Mouse (Mus musculus): ENCODE measurements around the gene Rhov. TPM values are rescaled to one million over a fixed set of nuclear protein-coding genes. Genes with fewer than 3 reads are reported as not detected.

The Rhov gene
- polyA plus RNA-seq, 1 experiment from 2014 or later = 0.44 TPM

DNA sequence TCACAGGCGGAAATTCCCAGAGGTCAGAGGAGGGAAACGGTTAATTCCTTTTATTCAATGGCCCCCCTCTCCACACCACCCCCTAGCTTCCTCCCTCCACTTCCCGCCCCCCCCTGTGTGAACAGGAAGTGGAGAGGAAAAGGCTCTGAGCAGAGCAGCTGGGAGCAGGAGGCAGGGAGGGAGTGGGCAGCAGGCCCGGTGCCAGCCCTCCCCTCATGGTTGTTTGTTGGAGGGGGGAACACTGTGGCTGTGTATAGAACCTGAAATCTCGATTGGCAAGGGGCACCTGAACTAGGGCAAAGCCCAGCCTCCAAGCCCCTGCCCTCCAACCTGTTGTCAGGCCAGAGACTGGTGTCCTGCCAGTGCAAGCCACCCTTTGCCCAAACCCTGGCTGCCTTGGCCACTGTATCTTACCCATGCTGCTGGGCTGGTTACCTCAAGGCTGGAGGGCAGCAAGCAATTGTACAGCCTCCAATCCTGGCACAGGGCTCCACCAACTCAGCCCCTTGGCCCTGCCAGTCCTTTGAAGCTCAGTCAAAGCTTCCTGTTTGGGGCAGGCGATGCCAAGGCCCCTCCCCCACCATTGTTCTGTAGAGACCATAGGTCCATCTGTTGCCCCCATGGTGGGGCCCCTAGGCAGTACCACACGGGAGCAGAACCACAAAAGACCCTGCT is 29.9 kb upstream of the Rhov start:
- peaks cover 22% of the 10 kb centered on the region for H3K36me3 ChIP-seq
- peak; percentile 50 for ATAC-seq (replicated peaks; ENCODE audit: insufficient number of reproducible peaks, insufficient read depth, low FRiP score, low read depth)
- H3K9ac ChIP-seq = peak overlapping the region; percentile 44
- H3K4me3 ChIP-seq = peak overlapping the region; percentile 29; the same call in 1 of the 2 replicates
- H3K4me2 ChIP-seq = peak overlapping the region; percentile 60
- H3K27me3 ChIP-seq = no peaks in the 10 kb centered on the region
- peaks cover 36% of the 10 kb centered on the region for H3K4me1 ChIP-seq (replicated peaks)
- peak overlapping the region; percentile 78 for H3K27ac ChIP-seq
- no peaks in the 10 kb centered on the region for H3K9me3 ChIP-seq (replicated peaks)
- 39% methylated on average over 7 of the region's 7 CpGs for WGBS

DNA sequence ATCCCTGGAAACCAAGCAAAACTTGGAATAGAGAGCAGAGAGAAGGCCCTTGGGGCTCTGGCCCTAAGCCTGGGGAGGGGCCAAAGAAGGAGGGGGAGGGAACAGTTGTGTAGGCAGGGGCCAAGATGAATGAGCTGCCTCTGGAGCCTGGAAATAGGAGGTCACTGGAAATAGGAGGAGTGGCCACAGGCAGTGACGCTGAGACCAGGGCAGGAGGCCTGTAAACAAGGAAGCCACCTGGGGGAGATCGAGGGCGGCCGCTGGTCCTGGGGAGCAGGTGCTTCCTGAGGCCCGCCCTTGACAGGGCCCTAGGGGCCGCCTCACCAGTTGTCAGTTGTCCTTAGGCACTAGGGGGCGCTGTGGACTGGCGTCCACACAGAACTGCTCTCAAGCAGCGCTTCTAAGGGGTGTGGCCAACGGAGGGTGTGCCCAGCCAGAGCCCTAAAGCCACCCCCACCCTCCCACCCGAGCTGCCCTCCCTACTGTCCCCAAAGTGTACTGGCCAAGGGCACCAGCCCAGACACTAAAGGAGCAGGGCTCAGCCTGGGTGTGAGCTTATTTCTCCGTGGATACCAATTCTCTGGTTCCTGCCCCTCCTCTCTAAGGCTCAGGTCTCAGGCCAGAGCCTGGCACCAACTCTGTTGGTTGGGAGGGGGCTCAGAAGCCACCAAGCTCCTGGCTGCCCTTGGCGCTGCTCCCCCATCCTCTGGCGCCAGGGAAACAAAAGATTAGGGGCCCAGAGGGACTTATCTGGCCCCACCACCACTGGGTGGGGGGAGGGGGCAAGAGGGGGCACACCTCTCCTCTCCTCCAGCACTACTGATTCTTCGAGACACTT is 29.1 kb upstream of the Rhov start:
- Histone ChIP-seq H3K4me1 (replicated peaks) (peaks cover 36% of the 10 kb centered on the region), H3K4me2 (peak overlapping the region; percentile 60), H3K27ac (peak overlapping the region; percentile 78), H3K36me3 (peaks cover 26% of the 10 kb centered on the region), H3K4me3 (peak overlapping the region; percentile 29), H3K27me3 (no peaks in the 10 kb centered on the region), H3K9me3 (replicated peaks) (no peaks in the 10 kb centered on the region), H3K9ac (peak overlapping the region; percentile 44)
- WGBS = 3% methylated on average over 15 of the region's 15 CpGs
- ATAC-seq (replicated peaks; ENCODE audit: insufficient number of reproducible peaks, insufficient read depth, low FRiP score, low read depth) = peak; percentile 90

DNA sequence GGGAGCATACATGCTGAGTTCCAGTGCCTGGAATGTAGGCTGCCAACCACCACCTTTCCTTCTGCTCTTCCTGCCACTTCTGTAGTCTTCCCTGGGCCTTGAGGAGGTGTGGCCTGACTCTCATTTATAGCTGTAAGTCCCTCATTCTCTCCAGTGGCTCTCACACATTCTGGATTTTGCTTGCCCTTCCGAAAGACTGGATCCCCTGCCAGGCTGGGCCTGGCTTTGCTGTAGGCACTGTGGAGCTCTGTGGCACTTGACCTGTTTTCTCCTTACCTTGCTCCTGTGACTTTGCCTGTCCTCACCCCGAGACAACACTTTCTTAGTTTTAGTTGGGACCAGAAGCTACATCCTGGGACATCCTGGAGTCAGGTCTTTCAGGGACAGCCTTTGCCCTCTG is 27.8 kb upstream of the Rhov start:
- peak overlapping the region; percentile 78 for H3K27ac ChIP-seq
- H3K4me3 ChIP-seq = no peak overlapping the region
- WGBS = 80% methylated on average over 2 of the region's 2 CpGs
- no peaks in the 10 kb centered on the region for H3K27me3 ChIP-seq
- H3K9ac ChIP-seq = no peak overlapping the region
- H3K36me3 ChIP-seq = peaks cover 37% of the 10 kb centered on the region
- no peaks in the 10 kb centered on the region for H3K9me3 ChIP-seq (replicated peaks)
- H3K4me1 ChIP-seq (replicated peaks) = peaks cover 31% of the 10 kb centered on the region
- no peak overlapping the region for H3K4me2 ChIP-seq
- ATAC-seq (replicated peaks; ENCODE audit: insufficient number of reproducible peaks, insufficient read depth, low FRiP score, low read depth) = no peak

DNA sequence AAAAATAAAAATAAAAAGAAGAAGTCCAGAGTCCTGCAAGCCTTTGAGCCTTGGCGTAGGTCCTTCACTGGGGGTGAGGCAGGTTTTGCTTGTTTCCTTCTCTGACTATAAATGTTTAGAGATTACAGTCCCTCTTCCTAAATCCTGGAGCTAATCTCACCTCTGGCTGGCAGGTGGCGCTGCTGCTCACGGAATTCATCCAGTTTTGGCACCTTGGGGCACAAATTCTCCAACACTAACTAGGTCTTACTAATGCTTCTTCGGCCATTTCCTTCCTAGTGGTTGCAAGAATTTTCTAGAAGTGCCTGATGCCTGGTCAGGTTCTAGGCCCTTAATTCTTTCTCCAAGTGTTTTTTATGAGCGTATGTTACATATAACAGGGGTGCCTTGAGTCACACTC is 27.3 kb upstream of the Rhov start:
- Histone ChIP-seq H3K4me3 (no peak overlapping the region), H3K4me1 (replicated peaks) (peaks cover 31% of the 10 kb centered on the region), H3K36me3 (peaks cover 42% of the 10 kb centered on the region), H3K9ac (no peak overlapping the region), H3K27me3 (no peaks in the 10 kb centered on the region), H3K27ac (peak overlapping the region; percentile 78), H3K4me2 (no peak overlapping the region), H3K9me3 (replicated peaks) (no peaks in the 10 kb centered on the region)
- 42% methylated on average over 5 of the region's 5 CpGs for WGBS
- no peak for ATAC-seq (replicated peaks; ENCODE audit: insufficient number of reproducible peaks, insufficient read depth, low FRiP score, low read depth)

DNA sequence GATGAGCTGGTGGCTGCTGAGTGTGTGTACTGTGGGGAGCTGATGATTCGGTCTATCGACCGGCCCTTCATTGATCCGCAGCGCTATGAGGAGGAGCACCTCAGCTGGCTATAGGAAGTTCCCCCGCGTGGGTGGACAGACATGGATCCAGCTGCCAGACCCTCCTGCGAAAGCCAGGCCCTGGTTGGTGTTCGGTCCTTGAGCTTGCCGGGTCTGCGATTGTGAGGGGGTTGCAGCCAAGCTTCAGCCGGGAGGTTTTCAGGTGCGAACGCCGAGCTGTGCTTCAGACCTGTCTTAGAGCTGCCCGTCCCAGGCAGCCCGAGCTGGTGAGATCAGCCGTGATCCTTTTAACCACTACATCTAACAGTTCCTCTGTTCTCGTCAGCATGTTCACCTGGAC is 26.4 kb upstream of the Rhov start:
- Histone ChIP-seq H3K4me2 (no peak overlapping the region), H3K27ac (no peak overlapping the region), H3K36me3 (peaks cover 50% of the 10 kb centered on the region), H3K9me3 (replicated peaks) (no peaks in the 10 kb centered on the region), H3K9ac (no peak overlapping the region), H3K27me3 (no peaks in the 10 kb centered on the region), H3K4me3 (no peak overlapping the region), H3K4me1 (replicated peaks) (peaks cover 31% of the 10 kb centered on the region)
- WGBS = 92% methylated on average over 19 of the region's 19 CpGs
- no peak for ATAC-seq (replicated peaks; ENCODE audit: insufficient number of reproducible peaks, insufficient read depth, low FRiP score, low read depth)

DNA sequence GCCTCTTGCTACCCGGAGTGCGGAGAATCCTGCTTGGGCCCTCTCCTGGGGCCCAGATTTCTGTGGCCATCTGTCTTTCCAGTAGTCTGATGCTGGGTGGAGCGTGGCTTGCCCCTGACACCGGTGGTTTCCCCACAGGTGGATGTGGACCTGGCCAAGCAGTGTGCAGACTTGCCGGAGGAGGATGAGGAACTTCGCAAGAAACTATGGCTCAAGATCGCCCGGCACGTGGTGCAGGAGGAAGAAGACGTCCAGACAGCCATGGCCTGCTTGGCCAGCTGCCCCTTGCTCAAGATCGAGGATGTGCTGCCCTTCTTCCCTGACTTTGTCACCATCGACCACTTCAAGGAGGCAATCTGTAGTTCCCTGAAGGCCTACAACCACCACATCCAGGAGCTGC is 25.7 kb upstream of the Rhov start:
- peaks cover 58% of the 10 kb centered on the region for H3K36me3 ChIP-seq
- peaks cover 31% of the 10 kb centered on the region for H3K4me1 ChIP-seq (replicated peaks)
- ATAC-seq (replicated peaks; ENCODE audit: insufficient number of reproducible peaks, insufficient read depth, low FRiP score, low read depth) = no peak
- no peaks in the 10 kb centered on the region for H3K27me3 ChIP-seq
- H3K4me3 ChIP-seq = no peak overlapping the region
- H3K27ac ChIP-seq = no peak overlapping the region
- H3K9me3 ChIP-seq (replicated peaks) = no peaks in the 10 kb centered on the region
- no peak overlapping the region for H3K4me2 ChIP-seq
- 89% methylated on average over 12 of the region's 12 CpGs for WGBS
- no peak overlapping the region for H3K9ac ChIP-seq

DNA sequence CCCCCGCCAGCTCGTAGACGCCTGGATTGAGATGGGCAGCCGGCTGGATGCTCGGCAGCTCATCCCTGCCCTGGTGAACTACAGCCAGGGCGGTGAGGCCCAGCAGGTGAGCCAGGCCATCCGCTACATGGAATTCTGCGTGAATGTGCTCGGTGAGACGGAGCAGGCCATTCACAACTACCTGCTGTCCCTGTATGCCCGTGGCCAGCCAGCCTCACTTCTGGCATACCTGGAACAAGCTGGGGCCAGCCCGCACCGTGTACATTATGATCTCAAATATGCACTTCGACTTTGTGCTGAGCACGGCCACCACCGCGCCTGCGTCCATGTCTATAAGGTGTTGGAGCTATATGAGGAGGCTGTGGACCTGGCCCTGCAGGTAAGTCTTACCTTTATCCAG is 23.3 kb upstream of the Rhov start:
- peaks cover 16% of the 10 kb centered on the region for H3K4me1 ChIP-seq (replicated peaks)
- peaks cover 71% of the 10 kb centered on the region for H3K36me3 ChIP-seq
- H3K9ac ChIP-seq = no peak overlapping the region
- no peaks in the 10 kb centered on the region for H3K27me3 ChIP-seq
- H3K27ac ChIP-seq = no peak overlapping the region
- 94% methylated on average over 18 of the region's 18 CpGs for WGBS
- ATAC-seq (replicated peaks; ENCODE audit: insufficient number of reproducible peaks, insufficient read depth, low FRiP score, low read depth) = no peak
- no peak overlapping the region for H3K4me3 ChIP-seq
- H3K4me2 ChIP-seq = no peak overlapping the region
- no peaks in the 10 kb centered on the region for H3K9me3 ChIP-seq (replicated peaks)

DNA sequence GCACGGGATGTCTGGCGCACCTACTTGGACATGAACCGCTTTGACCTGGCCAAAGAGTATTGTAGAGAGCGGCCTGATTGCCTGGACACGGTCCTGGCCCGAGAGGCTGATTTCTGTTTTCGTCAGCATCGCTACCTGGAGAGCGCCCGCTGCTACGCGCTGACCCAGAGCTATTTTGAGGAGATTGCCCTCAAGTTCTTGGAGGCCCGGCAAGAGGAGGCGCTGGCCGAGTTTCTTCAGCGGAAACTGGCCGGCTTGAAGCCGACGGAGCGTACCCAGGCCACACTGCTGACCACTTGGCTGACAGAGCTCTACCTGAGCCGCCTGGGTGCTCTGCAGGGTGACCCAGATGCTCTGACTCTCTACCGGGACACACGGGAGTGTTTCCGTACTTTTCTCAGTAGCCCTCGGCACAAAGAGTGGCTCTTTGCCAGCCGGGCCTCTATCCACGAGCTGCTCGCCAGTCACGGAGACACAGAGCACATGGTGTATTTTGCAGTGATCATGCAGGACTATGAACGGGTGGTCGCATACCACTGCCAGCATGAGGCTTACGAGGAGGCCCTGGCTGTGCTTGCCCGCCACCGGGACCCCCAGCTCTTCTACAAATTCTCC is 22.8 kb upstream of the Rhov start:
- Histone ChIP-seq H3K27me3 (no peaks in the 10 kb centered on the region), H3K4me2 (no peak overlapping the region), H3K27ac (no peak overlapping the region), H3K9me3 (replicated peaks) (no peaks in the 10 kb centered on the region), H3K9ac (no peak overlapping the region), H3K4me3 (no peak overlapping the region), H3K4me1 (replicated peaks) (peaks cover 15% of the 10 kb centered on the region), H3K36me3 (peaks cover 70% of the 10 kb centered on the region)
- ATAC-seq (replicated peaks; ENCODE audit: insufficient number of reproducible peaks, insufficient read depth, low FRiP score, low read depth) = no peak
- 90% methylated on average over 34 of the region's 34 CpGs for WGBS

DNA sequence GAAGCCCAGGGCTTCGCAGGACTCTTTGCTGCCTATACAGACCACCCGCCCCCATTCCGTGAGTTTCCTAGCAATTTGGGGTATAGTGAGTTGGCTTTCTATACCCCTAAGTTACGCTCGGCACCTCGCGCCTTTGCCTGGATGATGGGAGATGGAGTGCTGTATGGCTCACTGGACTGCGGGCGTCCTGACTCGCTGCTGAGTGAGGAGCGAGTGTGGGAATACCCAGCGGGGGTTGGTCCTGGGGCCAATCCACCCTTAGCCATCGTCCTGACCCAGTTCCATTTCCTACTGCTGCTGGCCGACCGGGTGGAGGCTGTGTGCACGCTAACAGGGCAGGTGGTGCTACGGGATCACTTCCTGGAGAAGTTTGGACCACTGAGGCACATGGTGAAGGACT is 22.2 kb upstream of the Rhov start:
- no peak for ATAC-seq (replicated peaks; ENCODE audit: insufficient number of reproducible peaks, insufficient read depth, low FRiP score, low read depth)
- 94% methylated on average over 17 of the region's 17 CpGs for WGBS
- H3K36me3 ChIP-seq = peaks cover 68% of the 10 kb centered on the region
- H3K27me3 ChIP-seq = no peaks in the 10 kb centered on the region
- H3K27ac ChIP-seq = no peak overlapping the region
- no peak overlapping the region for H3K4me3 ChIP-seq
- H3K4me2 ChIP-seq = no peak overlapping the region
- H3K9me3 ChIP-seq (replicated peaks) = no peaks in the 10 kb centered on the region
- H3K4me1 ChIP-seq (replicated peaks) = peaks cover 10% of the 10 kb centered on the region
- no peak overlapping the region for H3K9ac ChIP-seq

DNA sequence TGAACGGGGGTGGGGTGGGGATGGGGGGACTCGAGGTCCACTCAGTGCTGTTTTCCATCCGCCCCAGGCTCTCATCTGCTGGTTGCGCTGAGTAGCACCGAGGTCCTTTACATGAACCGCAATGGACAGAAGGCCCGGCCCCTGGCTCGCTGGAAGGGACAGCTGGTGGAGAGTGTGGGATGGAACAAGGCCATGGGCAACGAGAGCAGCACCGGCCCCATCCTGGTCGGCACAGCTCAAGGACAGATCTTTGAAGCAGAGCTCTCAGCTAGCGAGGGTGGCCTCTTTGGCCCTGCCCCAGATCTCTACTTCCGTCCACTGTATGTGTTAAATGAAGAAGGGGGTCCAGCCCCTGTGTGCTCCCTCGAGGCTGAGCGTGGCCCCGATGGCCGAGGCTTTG is 21.8 kb upstream of the Rhov start:
- Histone ChIP-seq H3K4me3 (no peak overlapping the region), H3K27ac (no peak overlapping the region), H3K9me3 (replicated peaks) (no peaks in the 10 kb centered on the region), H3K4me1 (replicated peaks) (peaks cover 15% of the 10 kb centered on the region), H3K9ac (no peak overlapping the region), H3K36me3 (peaks cover 65% of the 10 kb centered on the region), H3K4me2 (no peak overlapping the region), H3K27me3 (no peaks in the 10 kb centered on the region)
- 92% methylated on average over 17 of the region's 17 CpGs for WGBS
- ATAC-seq (replicated peaks; ENCODE audit: insufficient number of reproducible peaks, insufficient read depth, low FRiP score, low read depth) = no peak

DNA sequence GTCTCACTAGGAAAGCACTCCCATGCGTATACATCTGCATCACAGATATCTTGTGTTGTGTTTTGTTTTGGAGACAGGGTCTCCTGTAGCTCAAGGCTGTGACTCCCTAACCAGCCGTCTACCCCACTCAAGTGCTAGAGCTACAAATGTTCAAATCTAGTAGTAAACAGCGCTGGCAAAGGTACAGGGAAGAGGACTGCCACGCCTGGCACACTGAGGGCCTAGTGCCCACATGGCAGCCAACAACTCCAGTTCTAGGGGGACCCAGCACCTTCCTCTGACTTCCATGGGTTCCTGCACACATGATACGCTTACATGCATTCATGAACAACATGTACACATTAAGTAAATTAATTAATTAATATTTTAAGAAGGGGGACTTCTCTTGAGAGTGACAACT is 21.2 kb upstream of the Rhov start:
- Histone ChIP-seq H3K4me2 (no peak overlapping the region), H3K27ac (no peak overlapping the region), H3K4me1 (replicated peaks) (peaks cover 16% of the 10 kb centered on the region), H3K9me3 (replicated peaks) (no peaks in the 10 kb centered on the region), H3K4me3 (no peak overlapping the region), H3K27me3 (no peaks in the 10 kb centered on the region), H3K36me3 (peaks cover 59% of the 10 kb centered on the region), H3K9ac (no peak overlapping the region)
- ATAC-seq (replicated peaks; ENCODE audit: insufficient number of reproducible peaks, insufficient read depth, low FRiP score, low read depth) = no peak
- WGBS = 91% methylated on average over 5 of the region's 5 CpGs
